Mouse (Mus musculus) spleen, postnatal 36 days (tissue): Measurements from ENCODE around the gene Fermt1.

Experiments used
- DNase-seq, 2 experiments: peaks; one replicate each; pipeline ENCODE4 v3.0.0; 2022; ENCODE audit warnings: low spot score in 2 of 2, mixed read lengths in 1 of 2

Gene Fermt1

GRCm38 (mm10) chr2:132922076-132922873, 23.4 kb downstream of the Fermt1 start:
- DNase-seq: no peak

DNA sequence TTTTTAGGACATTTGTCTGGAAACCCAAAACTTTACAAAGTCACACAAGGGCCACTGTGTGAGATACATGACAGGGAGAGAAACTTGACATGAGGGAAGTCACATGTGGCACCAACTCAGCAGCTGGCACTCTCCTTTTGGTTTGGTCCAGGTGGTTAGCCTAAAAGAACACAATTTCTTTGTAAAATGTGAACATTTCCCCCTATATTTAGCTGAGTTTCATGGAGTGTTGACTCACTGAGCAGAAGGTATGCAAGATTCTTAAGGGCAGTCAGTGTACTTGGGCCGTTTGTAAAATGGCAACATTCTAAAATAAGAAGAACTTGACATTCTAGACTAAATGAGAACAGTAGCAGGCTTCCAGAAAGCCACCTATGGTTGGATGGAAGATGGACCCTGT, 30.9 kb downstream of the Fermt1 start:
- no peak for DNase-seq

DNA sequence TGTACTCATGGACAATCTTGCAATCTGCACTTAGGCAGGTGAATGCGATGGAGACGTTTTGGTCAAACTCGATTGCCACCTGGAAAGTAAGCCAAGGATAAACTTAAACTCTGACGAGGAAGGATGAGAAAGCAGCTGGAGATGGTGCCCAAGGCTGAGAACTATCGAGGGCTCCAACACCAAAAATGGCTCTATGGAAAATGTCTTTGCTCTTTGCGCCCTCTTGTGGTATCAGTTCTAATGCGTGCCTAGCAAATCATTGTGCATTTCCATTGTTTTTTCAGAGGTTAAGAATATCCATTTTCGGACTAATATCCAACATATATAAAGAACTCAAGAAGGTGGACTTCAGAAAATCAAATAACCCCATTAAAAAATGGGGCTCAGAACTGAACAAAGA, 38.9 kb downstream of the Fermt1 start:
- no peak for DNase-seq

DNA sequence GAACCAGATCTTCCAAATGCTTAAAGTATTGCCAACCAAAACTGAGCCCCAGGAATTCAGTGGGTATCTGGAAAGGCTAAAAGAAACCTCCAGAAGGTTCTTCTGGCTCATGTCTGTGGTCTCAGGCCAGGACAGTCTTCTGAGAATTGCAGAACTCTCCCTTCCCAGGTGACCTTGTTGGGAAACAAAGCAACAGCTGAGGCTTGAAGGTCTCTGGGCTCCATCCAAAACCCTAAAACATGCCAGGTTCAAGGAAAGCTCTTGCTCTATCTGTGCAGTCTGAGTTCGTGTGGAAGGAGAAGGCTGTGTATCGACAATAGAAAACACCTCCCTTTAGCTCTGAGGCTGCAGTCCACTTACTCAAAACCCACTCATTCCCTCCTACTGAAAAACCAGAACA, 40.7 kb downstream of the Fermt1 start:
- no peak for DNase-seq

DNA sequence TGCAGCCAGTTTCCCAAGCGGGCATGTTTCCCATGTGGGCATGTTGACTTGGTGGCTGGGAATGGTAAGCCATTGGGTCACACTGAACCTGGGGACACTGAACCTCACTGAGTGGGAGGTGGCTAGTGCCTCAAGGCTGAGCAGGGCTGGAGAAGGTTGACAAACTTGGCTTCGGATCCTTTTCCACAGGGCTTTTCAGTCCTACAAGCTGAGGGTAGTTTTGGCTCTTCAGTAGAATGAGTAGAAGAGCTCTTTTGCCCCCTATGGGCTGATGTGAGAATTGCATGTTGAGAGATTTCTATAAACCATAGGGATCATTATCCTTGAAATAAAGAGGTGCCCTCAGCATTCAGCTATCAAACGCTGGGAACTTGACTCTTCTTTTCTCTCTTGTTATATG, 42.2 kb downstream of the Fermt1 start:
- DNase-seq: peak in 1 of 2 experiments; percentile 29

DNA sequence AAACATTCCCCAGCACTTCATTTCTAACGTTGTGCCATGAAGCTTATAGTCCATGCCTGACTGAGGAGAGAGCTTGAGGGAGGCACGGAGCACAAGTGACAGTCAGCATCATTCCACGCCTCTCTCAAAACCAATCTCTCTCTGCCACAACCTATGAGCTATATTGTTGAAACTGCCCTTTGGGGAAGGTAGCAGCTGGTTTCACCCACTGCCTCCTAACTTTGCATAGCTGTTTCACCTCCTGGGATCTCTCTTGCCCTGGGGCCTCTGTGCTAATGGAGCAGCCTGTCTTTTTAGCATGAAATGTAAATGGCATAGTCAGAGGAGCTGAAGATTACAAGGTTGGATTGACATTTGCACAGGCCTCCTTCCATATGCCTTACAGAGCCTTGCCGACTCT, 43.6 kb downstream of the Fermt1 start:
- DNase-seq: no peak

DNA sequence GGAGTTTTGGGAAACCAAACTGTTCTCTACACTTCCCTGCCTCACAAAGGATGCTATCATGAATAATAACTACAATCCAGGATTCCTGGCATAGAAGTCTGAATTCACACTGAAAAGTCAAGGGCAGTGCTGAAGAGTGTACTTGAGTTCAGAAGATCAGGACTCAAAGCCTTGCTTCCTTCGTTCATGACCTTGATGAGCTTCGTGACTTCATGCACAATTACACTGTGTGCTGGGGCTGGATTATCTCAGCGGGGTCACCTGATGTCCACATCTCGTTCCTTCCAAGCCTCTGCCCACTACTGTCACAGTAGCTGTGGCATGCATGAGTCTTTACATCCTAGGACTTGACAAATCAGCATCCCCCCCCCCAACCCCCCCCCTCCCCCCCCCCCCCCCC, 44.1 kb downstream of the Fermt1 start:
- no peak for DNase-seq

DNA sequence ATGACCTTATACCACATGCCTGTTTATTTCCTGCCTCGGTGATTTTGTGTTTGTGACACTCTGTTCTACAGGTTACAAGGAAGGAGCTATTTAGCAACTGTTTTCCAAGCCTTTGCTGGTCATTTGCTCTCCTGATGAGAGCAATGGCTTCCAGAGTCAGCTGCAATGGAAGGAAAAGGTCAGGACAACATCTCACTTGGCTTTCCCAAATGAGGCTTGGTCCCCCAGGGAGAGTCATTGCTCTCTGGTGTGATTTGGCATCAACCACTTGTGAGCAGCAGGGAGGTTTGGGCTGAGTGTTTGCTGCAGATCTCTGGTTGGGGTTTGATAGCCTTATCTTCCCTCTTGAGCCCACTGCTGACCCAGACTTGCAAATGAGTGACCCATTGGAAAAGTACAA, 45.1 kb downstream of the Fermt1 start:
- DNase-seq: no peak

- DNase-seq: no peak
These were observed 47.5 kb downstream of the Fermt1 start for GRCm38 (mm10) chr2:132898211-132898610.

DNA sequence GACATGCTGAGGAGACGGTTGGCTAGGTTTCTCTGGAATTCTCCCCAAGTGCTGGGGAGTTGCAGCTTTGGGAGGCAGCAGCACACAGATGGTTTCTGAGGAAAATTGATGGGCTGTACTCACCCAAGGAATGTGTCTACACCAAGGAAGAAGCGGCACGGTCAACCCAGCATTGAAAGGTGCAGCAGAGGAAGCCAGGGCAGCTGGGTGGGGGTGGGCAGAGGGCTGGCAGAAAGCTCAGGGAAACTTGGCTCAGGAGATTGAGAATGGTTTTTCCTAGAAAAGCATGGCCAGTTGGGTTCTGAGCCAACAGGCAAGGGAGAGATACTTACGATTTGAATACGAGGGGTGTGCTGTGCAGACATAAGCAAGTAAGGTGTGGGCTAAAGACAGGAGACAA, 51.9 kb downstream of the Fermt1 start:
- DNase-seq: no peak

GRCm38 (mm10) chr2:132885312-132885711, 60.4 kb downstream of the Fermt1 start:
- no peak for DNase-seq

DNA sequence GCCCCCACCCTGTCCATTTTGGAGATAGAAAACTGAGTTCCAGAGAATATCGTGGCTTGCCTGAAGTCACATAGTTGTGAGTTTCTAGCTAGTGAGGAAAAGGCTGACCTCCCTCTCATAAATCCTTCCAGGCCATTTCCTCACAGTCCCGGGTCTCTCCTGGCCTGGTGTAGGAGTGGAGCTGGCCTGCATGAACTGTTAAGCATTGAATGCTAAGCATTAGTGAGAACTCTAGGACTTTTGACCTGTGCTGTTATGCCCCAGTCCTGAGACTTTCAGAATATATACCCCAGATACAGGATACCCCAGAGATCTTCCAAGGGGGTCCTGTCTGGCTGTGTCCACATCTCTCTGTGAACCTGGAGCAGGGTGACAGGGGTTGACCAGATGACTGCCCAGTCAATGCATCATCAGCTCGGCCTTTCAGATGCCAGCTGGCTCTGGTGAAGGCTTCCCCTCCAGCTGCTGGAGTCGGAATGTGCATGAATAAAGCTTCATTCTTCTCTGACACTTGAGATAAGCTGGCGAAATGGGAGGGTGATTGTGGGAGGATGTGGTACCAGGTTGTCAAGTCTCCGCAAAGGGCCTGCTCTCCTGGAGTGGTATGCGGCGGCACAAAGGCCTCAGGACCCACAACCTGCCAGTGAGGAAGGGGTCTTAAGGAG, 61.3 kb downstream of the Fermt1 start:
- no peak for DNase-seq

DNA sequence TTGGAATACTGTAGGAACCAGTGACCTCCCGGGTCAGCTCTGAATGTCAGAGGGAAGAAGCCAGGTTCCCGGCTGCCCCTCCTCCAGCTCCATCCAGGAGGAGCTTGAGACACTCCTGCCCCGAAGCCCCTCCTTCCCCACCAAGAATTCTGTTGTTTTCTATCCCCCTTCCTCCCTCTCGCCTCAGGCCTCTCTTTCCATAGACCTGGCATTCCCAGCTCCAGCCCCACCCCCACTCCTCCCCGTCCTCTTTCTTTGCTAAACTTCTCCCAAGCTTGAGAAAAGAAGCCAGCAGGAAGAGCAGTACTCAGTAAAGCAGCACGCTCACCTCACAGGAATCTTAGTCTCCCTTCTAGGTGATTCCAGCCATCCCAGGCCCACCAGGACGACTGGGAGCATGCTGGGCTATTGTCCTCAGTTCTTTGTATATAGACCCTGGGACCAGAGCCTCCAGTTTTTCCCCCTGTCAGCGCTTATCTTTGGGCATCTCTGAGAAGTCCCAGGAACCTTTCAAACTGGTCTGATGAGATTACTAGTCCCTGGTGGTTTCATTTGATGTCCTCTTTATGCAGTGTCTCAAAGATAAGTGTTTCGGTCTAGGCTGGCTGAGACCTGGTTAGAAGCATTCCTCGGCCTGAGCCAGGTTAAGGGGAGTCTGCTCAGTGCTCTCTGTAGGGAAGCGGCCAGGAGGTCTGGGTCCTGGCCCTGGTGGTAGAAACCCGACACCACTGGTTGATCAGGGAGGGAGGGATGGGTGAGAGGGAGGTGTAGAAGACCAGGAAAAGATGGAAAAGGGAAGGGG, 64.7 kb downstream of the Fermt1 start, which contains the start of gene Lrrn4:
Gene Lrrn4 (minus strand): TSS at position 48 of the 802 bp plus-strand sequence.
- no peak for DNase-seq

DNA sequence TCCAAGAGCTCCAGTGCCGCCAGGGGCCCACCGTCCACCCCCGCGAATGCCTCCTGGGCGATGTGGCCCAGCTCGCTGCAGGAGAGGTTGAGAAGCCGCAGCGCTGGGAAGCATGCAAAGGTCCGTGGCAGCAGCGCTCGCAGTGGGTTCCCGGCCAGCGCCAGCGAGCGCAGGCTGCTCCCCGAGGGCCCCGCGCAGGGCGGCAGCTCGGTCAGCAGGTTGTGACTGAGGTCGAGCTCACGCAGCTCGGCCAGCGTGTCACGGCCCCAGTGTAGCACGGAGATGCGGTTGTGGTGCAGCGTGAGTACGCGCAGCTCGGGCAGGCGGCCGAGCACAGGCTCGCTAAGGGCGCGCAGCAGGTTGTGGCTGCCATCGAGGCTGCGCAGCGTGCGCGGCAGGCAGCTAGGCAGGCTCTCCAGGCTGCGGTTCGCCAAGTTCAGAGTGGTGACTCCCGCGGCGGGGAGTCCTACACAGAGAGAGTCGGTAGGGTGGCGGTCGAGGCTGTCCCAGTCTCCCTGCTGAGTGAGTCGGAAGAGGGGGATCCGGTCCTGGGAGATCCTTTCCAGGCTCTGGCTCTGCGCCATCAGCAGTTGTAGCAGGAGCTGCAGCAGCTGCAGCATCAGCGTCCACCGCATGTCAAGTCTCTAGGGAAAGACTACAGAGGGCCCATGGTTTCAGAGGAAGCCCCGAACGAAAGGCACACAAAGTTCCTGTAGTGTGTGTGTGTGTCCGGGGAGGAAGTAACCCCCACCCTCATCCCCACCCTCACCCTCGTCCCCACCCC, 66.3 kb downstream of the Fermt1 start:
- DNase-seq: peak; percentile 8 to 18

GRCm38 (mm10) chr2:132876991-132877390, 68.7 kb downstream of the Fermt1 start:
- DNase-seq: no peak

DNA sequence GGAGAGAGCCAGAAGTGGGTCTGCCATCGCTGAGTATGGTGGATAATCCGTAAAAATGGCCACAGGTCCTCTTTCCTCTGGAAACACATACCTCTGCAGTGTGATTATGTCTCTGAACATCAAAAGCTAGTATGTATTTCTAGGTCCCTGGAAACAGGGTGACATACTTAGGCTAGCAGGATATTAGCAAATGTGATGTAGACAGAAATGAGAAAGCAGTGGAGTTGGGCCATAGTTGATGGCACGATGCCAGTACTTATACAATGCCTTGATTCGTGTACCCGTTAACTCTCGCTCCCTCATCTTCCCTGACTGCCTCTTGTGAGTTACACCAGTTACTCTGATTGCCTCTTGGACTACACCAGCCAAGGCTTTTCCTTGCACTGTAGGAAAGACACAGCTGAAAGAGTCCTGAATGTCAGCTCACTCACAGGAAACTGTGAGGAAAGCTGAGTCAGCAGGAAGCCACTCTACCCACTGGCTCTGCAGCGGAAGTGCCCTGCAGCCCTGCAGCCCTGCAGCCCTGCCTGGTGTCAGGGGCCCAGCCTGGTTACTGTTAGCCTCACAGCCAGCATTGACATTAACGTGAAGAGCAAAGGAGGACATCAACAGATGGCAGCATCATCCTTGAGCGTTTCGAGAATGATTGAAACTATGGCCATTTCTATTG, 71.9 kb downstream of the Fermt1 start:
- DNase-seq: no peak

GRCm38 (mm10) chr2:132871663-132872062, 74.0 kb downstream of the Fermt1 start:
- DNase-seq: no peak

DNA sequence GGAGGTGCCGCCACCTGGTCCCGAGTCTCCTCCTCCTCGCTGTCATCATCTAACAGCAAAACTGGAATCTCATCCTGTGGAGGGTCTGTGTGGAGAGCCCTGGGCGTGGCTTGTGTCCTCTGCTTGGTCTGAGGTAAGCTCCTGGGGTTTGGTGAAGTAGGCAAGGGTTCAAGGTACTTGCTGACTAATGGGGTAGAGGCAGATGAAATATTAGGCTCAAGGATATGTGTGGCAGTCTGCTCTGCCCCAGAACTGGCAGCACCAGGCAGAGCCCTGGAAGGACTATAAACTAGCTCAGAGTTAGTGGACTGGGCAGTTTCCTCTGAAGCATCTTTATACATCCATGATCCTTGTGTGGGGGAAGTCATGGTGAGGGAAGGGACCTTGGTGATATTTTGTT, 75.4 kb downstream of the Fermt1 start:
- DNase-seq: no peak

GRCm38 (mm10) chr2:132869682-132870081, 76.0 kb downstream of the Fermt1 start:
- DNase-seq: no peak

- DNase-seq: no peak
These were observed 78.2 kb downstream of the Fermt1 start for GRCm38 (mm10) chr2:132867521-132867920.

GRCm38 (mm10) chr2:132863325-132863724, 82.4 kb downstream of the Fermt1 start:
- DNase-seq: no peak
